Mouse (Mus musculus): ENCODE data around the gene Prkag2. TPM values are rescaled to one million over a fixed set of nuclear protein-coding genes. Genes with fewer than 3 reads are reported as not detected.

The Prkag2 gene
- polyA plus RNA-seq, 1 experiment from 2014 or later: 93.3 TPM

DNA sequence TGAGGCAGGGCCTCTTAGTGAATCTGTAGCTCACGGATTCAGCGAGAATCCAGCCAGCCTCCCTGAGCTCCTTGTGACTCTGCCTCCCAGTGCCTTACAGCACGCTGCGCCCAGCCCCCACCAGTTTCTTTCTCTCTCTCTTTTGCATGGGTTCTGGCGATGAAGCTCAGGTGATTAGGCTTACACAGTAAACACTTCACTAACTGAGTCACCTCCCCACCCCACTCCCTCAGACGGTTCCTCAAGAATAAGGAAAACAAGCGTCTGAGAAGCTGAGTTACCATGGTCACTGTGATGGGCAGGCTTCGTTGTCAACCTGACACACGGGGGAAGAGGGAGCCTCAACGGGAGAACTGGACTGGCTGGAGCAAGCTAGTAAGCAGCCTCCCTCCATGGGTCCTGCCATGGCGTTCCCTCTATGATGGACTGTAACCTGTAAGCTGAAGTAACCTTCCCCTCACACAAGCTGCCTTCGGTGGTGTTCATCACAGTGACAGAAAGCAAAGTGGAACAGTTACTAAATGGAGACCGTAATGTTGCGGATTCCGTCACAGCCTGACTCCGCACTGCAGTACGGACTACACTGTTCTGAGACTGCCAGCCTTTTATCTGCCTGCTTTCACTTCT is 37.8 kb downstream of the Prkag2 start:
- Histone ChIP-seq H3K4me1 (peaks cover 18% of the 10 kb centered on the region), H3K4me2 (replicated peaks) (no peak overlapping the region)
- no peak for ATAC-seq (replicated peaks)

DNA sequence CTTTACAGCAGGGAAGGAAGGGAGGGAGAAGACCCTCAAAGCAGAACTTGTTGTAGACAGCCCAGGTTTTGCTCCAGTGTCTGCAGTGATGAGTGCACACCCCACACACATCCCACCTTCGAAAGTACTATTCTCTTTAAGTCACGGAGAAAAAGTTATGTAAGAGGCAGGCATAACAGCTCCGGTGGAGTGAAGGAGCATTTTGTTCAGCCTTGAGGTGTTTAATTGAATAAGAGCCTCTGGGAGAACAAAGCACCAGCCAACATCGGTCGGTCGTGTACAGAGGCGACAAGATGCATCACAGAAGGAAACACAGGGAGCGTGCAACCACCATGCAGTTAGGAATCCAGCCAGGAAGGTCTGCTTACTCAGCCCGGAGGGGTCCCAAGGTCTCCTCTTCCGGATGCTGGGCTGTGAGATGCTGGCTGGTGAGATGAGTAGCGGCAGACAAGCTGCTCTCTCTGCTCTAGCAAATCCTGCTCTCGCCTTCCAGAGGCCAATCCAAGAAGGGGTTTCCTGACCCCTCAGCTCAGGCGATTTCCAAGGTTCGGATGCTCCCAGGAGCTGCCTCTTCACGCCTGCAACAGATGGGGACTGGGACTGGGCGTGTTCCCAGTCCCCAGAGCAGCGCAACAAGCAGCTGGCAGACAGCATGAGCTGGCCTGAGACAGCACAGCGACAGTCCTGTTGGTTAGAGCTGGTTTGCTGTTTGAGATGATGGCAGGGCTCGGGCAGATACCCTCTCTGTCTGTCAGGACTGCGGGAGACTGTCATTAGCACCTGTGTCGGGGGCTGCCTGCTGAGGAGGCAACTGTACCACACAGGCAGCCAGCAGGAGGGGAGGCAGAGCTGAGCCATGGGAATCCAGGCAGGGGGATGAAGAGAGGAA is 41.3 kb downstream of the Prkag2 start:
- Histone ChIP-seq H3K9ac (replicated peaks) (0 out of 2 replicates have a peak overlapping the region, but pooled peaks have one; percentile 11), H3K27ac (replicated peaks) (no peak overlapping the region), H3K27me3 (no peaks in the 10 kb centered on the region), H3K36me3 (no peaks in the 10 kb centered on the region), H3K4me2 (replicated peaks) (peak overlapping the region; percentile 34), H3K4me1 (peaks cover 21% of the 10 kb centered on the region), H3K4me3 (0 out of 2 replicates have a peak overlapping the region, but pooled peaks have one; percentile 7), H3K9me3 (no peaks in the 10 kb centered on the region)
- 14% methylated on average over 21 of the region's 21 CpGs for WGBS
- ATAC-seq (replicated peaks): peak; percentile 56; the same call in 1 of the 2 replicates

More for the DNA sequence above, 37.8 kb downstream of the Prkag2 start:
- no peaks in the 10 kb centered on the region for H3K36me3 ChIP-seq
- no peaks in the 10 kb centered on the region for H3K27me3 ChIP-seq
- 32% methylated on average over 17 of the region's 17 CpGs for WGBS
- H3K9me3 ChIP-seq: no peaks in the 10 kb centered on the region
- H3K27ac ChIP-seq (replicated peaks): no peak overlapping the region
- H3K4me3 ChIP-seq: no peak overlapping the region
- no peak overlapping the region for H3K9ac ChIP-seq (replicated peaks)

DNA sequence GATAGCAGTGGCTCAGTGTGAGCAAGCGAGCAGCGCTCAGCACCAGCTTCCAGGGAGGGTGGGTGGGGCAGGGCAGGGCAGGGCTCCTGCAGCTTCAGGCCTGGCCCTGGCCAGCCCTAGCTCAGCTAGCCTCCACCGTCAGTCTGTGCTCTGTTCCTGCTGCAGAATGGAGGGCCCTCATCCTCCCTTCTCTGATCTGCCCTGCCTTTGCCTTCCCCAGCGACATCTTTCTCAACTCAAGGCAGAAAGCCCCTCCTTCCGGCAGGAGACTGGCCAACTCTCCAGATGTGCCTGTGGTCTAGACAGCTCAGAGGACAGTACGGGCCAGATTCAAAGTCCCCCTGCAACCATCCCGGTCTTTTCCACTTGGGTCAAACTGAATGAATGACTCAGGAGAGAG is 42.0 kb downstream of the Prkag2 start:
- Histone ChIP-seq H3K27ac (replicated peaks) (no peak overlapping the region), H3K9me3 (no peaks in the 10 kb centered on the region), H3K9ac (replicated peaks) (no peak overlapping the region), H3K27me3 (no peaks in the 10 kb centered on the region), H3K4me2 (replicated peaks) (no peak overlapping the region), H3K4me1 (peaks cover 21% of the 10 kb centered on the region), H3K4me3 (no peak overlapping the region), H3K36me3 (no peaks in the 10 kb centered on the region)
- 43% methylated on average over 7 of the region's 7 CpGs for WGBS
- 0 out of 2 replicates have a peak, but pooled peaks have one; percentile 17 for ATAC-seq (replicated peaks)

DNA sequence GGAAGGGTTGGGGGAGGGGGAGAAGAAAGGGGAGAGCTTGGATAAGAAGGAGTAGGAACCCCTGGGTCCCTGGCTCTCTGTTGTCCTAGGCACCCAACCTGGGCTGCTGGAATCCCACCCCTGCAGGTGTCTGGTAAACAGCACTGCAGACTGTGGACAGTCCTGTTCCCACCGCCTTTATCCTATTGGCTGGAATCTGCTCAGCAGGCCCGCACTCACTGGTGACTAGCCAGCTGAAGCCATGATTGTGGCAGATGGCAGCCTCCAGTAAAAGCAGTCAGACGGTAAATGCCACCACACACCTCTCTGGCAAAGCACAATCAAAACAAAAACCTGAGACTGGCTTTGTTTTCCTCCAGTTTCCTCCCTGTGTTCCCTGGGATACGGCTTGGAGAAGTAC is 45.2 kb downstream of the Prkag2 start:
- 28% methylated on average over 4 of the region's 4 CpGs for WGBS
- ATAC-seq (replicated peaks): no peak
- no peak overlapping the region for H3K27ac ChIP-seq (replicated peaks)

DNA sequence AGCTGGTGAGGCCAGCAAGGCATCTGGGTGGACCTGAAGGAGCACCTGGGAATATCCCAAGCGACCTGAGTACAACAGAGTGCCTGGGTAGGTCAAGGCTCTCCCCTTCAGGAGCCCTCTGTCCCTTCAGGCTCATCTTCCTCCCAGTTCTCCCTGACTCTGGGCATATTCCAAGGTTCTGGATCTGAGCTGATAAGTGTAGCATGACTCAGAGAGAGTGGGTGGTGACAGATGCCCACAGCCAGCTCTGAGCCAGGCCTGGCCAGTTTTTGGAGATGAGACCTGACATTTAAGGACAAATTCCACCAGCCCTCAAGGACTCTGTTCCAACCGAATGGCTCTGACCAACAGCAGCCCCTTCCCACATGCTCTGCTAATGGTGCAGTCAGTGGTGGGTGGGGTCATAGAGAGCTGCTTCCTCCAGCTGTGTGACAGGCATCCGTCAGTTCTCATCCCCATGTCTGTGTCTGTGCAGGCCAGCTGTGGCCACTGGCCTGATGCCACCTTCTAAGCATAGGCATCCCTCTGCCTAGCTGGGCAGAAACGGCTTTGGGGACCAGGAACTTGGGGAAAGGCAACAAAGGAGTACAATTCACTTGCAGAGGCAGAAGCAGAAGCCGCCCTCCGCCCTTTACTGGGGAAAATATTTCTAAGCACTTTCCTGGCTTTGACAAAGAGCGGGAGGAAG is 46.3 kb downstream of the Prkag2 start:
- Histone ChIP-seq H3K27me3 (no peaks in the 10 kb centered on the region), H3K27ac (replicated peaks) (no peak overlapping the region), H3K4me2 (replicated peaks) (no peak overlapping the region), H3K36me3 (no peaks in the 10 kb centered on the region), H3K9me3 (no peaks in the 10 kb centered on the region), H3K4me1 (peaks cover 6% of the 10 kb centered on the region), H3K9ac (replicated peaks) (no peak overlapping the region), H3K4me3 (no peak overlapping the region)
- 79% methylated on average over 7 of the region's 7 CpGs for WGBS
- ATAC-seq (replicated peaks): no peak

More for the DNA sequence above, 45.2 kb downstream of the Prkag2 start:
- Histone ChIP-seq H3K27me3 (no peaks in the 10 kb centered on the region), H3K4me2 (replicated peaks) (no peak overlapping the region), H3K4me3 (no peak overlapping the region), H3K9me3 (no peaks in the 10 kb centered on the region), H3K9ac (replicated peaks) (no peak overlapping the region), H3K4me1 (peaks cover 17% of the 10 kb centered on the region), H3K36me3 (no peaks in the 10 kb centered on the region)

DNA sequence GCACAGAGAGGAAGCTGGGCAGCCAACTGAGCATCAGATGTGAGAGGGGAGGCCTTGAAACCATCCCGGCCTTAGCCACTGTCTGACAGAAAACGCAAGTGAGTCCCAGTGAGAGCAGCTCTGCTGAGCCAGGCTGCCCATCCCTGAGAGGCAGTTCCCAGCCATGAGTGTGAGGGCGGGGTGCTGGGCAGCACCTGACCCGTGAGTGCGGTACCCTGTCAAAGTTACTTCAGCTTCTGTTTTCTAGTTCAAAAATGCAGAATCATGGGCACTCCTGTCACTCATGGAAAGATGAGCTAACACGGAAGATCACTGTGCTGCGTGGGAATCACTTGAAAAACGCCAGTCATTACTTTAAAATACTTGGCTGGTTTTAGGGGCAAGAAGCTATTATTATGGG is 49.6 kb downstream of the Prkag2 start:
- Histone ChIP-seq H3K9me3 (no peaks in the 10 kb centered on the region), H3K27me3 (no peaks in the 10 kb centered on the region), H3K4me1 (peaks cover 3% of the 10 kb centered on the region; the same call in 1 of the 2 replicates), H3K4me3 (no peak overlapping the region), H3K9ac (replicated peaks) (no peak overlapping the region), H3K4me2 (replicated peaks) (no peak overlapping the region), H3K27ac (replicated peaks) (no peak overlapping the region), H3K36me3 (no peaks in the 10 kb centered on the region)
- no peak for ATAC-seq (replicated peaks)
- WGBS: 59% methylated on average over 8 of the region's 8 CpGs

DNA sequence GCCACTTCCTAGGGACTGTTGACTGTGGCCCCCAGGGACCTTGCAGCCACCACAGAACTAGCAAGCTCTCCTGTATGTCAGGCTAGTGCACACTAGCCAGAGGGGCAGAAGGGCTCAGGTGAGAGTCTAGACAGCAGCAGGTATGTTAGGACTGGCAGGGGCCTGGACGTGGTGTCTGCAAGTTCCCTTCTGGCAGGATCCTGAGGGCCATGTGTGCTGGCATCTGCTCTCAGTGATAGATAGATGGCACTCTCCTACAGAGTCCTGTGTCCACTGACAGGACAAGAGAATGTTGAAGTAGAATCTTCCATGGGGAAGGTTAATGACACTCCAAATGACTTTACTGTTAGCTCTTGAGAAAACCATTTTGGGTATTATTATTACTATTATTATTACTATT is 52.8 kb downstream of the Prkag2 start:
- Histone ChIP-seq H3K27me3 (no peaks in the 10 kb centered on the region), H3K4me1 (no peaks in the 10 kb centered on the region), H3K27ac (replicated peaks) (no peak overlapping the region), H3K9ac (replicated peaks) (no peak overlapping the region), H3K4me3 (no peak overlapping the region), H3K9me3 (no peaks in the 10 kb centered on the region), H3K4me2 (replicated peaks) (no peak overlapping the region), H3K36me3 (no peaks in the 10 kb centered on the region)
- ATAC-seq (replicated peaks): no peak
- 58% methylated on average over 1 of the region's 1 CpGs for WGBS

DNA sequence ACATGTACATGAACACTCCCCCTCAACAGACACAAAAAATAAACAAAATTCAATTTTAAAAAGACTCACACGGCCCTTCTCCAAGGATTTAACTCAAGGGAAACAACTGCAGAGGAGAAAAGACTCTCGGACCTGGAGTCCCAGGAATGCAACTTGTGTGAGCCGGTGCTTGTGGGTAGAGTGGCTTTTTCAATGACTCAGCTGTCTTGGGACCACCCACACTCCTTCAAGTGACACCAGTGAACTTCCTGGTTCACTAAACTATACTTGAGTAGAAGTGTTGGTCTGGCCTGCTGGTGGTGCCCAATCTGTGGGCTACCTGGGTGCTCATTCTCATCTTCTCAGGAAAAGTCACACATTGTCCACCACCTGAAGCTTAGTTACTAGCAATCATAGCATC is 53.7 kb downstream of the Prkag2 start:
- H3K4me3 ChIP-seq: no peak overlapping the region
- no peaks in the 10 kb centered on the region for H3K9me3 ChIP-seq
- no peak overlapping the region for H3K4me2 ChIP-seq (replicated peaks)
- H3K4me1 ChIP-seq: no peaks in the 10 kb centered on the region
- no peaks in the 10 kb centered on the region for H3K36me3 ChIP-seq
- H3K27ac ChIP-seq (replicated peaks): no peak overlapping the region
- no peak overlapping the region for H3K9ac ChIP-seq (replicated peaks)
- 88% methylated on average over 3 of the region's 3 CpGs for WGBS
- no peaks in the 10 kb centered on the region for H3K27me3 ChIP-seq
- no peak for ATAC-seq (replicated peaks)

DNA sequence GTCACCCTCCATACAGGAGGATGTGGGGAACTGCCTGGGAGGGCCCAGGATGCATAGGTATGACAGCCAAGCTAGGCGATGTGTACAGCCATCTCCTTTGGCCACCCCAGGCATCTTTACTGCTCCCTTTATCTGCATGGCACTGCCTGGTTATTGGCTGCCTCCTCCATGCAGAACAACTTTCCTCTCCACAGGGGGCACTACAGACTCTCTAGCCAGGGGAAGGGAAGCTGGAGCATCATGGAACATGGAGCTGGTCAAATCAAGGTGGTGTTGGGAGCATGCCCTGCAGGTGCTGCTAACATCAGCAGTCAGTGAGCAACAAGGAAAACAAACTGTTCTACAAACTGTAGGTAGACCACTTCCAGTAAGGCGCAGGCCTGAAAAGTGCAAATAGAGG is 56.4 kb downstream of the Prkag2 start:
- 96% methylated on average over 2 of the region's 2 CpGs for WGBS
- Histone ChIP-seq H3K9ac (replicated peaks) (no peak overlapping the region), H3K4me1 (no peaks in the 10 kb centered on the region), H3K27ac (replicated peaks) (no peak overlapping the region), H3K27me3 (no peaks in the 10 kb centered on the region), H3K4me2 (replicated peaks) (no peak overlapping the region), H3K4me3 (no peak overlapping the region), H3K9me3 (no peaks in the 10 kb centered on the region), H3K36me3 (no peaks in the 10 kb centered on the region)
- ATAC-seq (replicated peaks): no peak

DNA sequence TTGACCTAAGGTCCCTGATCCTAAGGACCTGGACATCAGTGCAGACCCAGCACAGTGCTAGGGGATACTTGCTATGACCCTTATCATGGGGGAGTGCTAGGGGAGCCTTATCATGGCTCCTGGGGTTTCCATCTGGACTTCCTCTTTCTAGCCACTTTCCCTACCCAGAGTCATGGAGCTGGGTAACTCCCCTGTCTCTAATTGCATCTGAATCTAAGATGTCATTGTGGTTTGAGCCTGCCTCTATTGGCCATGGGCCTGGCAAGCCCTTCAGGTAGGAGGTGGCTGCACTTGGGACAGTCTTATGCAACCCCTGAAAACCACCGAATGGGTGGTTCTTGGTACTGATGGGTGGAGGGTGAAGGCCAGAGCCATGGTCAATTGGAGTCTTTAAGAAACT is 58.5 kb downstream of the Prkag2 start:
- 93% methylated on average over 1 of the region's 1 CpGs for whole genome bisulfite sequencing
- no peak overlapping the region for H3K27ac ChIP-seq (replicated peaks)

DNA sequence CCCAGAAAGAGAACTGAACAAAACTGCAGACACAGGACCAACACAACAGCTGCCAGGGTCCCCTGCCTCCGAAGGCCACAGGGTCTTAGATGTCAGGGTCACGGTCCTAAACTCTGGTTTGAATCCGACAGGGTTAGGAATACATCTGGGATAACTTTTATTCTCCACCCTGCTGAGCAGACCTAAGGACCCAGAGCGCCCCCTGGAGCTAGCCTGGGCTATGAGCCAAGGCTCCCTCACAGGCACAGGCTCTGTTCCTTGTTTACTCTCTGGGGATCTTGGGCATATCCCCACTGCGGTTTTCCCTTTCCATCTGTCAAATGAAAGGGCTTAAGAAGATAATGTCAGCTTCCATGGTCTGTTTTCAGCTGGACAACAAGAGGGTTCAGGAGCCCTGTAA is 59.1 kb downstream of the Prkag2 start:
- Histone ChIP-seq H3K9me3 (no peaks in the 10 kb centered on the region), H3K27me3 (no peaks in the 10 kb centered on the region), H3K9ac (replicated peaks) (no peak overlapping the region), H3K4me1 (no peaks in the 10 kb centered on the region), H3K27ac (replicated peaks) (no peak overlapping the region), H3K4me2 (replicated peaks) (no peak overlapping the region), H3K4me3 (no peak overlapping the region), H3K36me3 (no peaks in the 10 kb centered on the region)
- WGBS: 53% methylated on average over 5 of the region's 5 CpGs
- no peak for ATAC-seq (replicated peaks)

More for the DNA sequence above, 58.5 kb downstream of the Prkag2 start:
- Histone ChIP-seq H3K4me2 (replicated peaks) (no peak overlapping the region), H3K4me1 (no peaks in the 10 kb centered on the region), H3K9ac (replicated peaks) (no peak overlapping the region), H3K4me3 (no peak overlapping the region), H3K36me3 (no peaks in the 10 kb centered on the region), H3K27me3 (no peaks in the 10 kb centered on the region), H3K9me3 (no peaks in the 10 kb centered on the region)
- ATAC-seq (replicated peaks): no peak

DNA sequence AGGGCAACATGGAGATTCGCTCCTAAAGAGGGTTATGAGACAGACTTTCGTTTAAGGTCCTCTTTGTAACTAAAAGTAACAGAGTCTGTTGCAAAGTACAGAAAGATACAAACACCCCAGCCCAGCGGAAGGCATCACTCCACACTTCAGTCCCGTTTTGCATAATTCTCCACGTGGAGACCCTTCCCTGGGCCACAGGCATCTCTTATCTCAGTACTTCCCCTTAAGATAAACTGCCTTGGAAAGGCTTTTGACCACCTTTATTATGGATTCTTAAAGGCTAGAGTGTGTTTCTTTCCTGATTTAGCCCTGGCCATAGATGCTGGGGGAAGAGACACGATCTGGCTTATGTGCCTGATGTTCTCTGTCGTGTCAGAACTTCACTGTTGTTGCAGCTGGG is 59.5 kb downstream of the Prkag2 start:
- Histone ChIP-seq H3K4me1 (no peaks in the 10 kb centered on the region), H3K9ac (replicated peaks) (no peak overlapping the region), H3K36me3 (no peaks in the 10 kb centered on the region), H3K27me3 (no peaks in the 10 kb centered on the region), H3K4me2 (replicated peaks) (no peak overlapping the region), H3K4me3 (no peak overlapping the region), H3K9me3 (no peaks in the 10 kb centered on the region), H3K27ac (replicated peaks) (no peak overlapping the region)
- ATAC-seq (replicated peaks): no peak
- 82% methylated on average over 7 of the region's 7 CpGs for WGBS
